7 mouse cellular contexts compared by ENCODE assay signal in genomic region chr19:38238213-38238951, GRCm38 (mm10). TPM values are rescaled to one million over a fixed set of nuclear protein-coding genes. Genes with fewer than 3 reads are reported as not detected.
A peak's percentile ranks its signal among the peaks of the same experiment; 100 is the strongest.
DNase-seq lines count a peak whose midpoint lies in the region; ATAC-seq lines count a peak whose summit lies in the region.

No protein-coding gene starts in this region.

- no peaks in the 10 kb centered on the region for H3K9me3 ChIP-seq in forebrain, embryonic 15.5 days

- peak overlapping the region; percentile 76 for H3K27ac ChIP-seq in forebrain, embryonic 15.5 days (replicated peaks)

- no peaks in the 10 kb centered on the region for H3K36me3 ChIP-seq in forebrain, embryonic 15.5 days

- H3K4me2 ChIP-seq in forebrain, embryonic 15.5 days (replicated peaks) = no peak overlapping the region

- H3K4me3 ChIP-seq in forebrain, embryonic 15.5 days = no peak overlapping the region

- peak; percentile 97 for DNase-seq in cerebellum, adult 9-10 months
- DNase-seq in layer of hippocampus, postnatal 14 days (ENCODE audit: low spot score in 2 of 2) = peak; percentile 78 to 84
- peak; percentile 85 for DNase-seq in right cerebral cortex, adult 18-20 months
- no peak for DNase-seq in lung, postnatal 4 days
- DNase-seq in kidney, adult 9 months = no peak
- no peak for DNase-seq in urinary bladder, adult 2 months (ENCODE audit: low spot score)

- peak; percentile 93 for ATAC-seq in forebrain, embryonic 15.5 days (replicated peaks)

- no peaks in the 10 kb centered on the region for H3K27me3 ChIP-seq in forebrain, embryonic 15.5 days

- no peak overlapping the region for H3K9ac ChIP-seq in forebrain, embryonic 15.5 days (replicated peaks)

- 50% methylated on average over 12 of the region's 12 CpGs for WGBS in forebrain, embryonic 15.5 days

- peaks cover 19% of the 10 kb centered on the region for H3K4me1 ChIP-seq in forebrain, embryonic 15.5 days

RNA-seq across cellular contexts. Expression of gene Fra10ac1, which starts 14.4 kb away (rescaled TPM):
- polyA plus RNA-seq in forebrain, embryonic 15.5 days (2015; fragmentation: Nextera tagmentation; extraction: Ambion mirVana) = 53.7 and 54.9 TPM in 2 replicates
- 10 to 100 TPM; 16.4 to 18.1 TPM for total RNA-seq in layer of hippocampus, postnatal 14 days (2021)
- 18.4 and 21.1 TPM in 2 replicates for polyA plus RNA-seq in urinary bladder, adult 2 months (2012; rRNA removed)

RNA-seq across cellular contexts. Expression of gene Lgi1, which starts 26.0 kb away (rescaled TPM):
- 13.0 and 14.4 TPM in 2 replicates for polyA plus RNA-seq in forebrain, embryonic 15.5 days (2015; fragmentation: Nextera tagmentation; extraction: Ambion mirVana)
- 100 to 1,000 TPM; 155 to 168 TPM for total RNA-seq in layer of hippocampus, postnatal 14 days (2021)
- polyA plus RNA-seq in urinary bladder, adult 2 months (2012; rRNA removed) = 1.0 and 1.4 TPM in 2 replicates

Comparison
In these comparisons a context has a peak if more than half of its experiments do, and no peak if none do; other contexts are left out.
1. DNase-seq: peak in cerebellum, adult 9-10 months (single experiment), layer of hippocampus, postnatal 14 days (2 of 2) and right cerebral cortex, adult 18-20 months (single experiment); none in lung, postnatal 4 days (0 of 2), kidney, adult 9 months (single experiment) and urinary bladder, adult 2 months (single experiment).